Mouse (Mus musculus): ENCODE data around the gene Tjp2. TPM values are rescaled to one million over a fixed set of nuclear protein-coding genes. Genes with fewer than 3 reads are reported as not detected.
A peak's percentile ranks its signal among the peaks of the same experiment; 100 is the strongest.

The Tjp2 gene
- polyA plus RNA-seq, 1 experiment = 2.4 TPM

- H3K27ac ChIP-seq (ENCODE audit: insufficient read depth, low read length) = peak overlapping the region; percentile 41; the same call in 1 of the 2 replicates
- WGBS = under 1% methylated on average over 102 of the region's 103 CpGs
Measured at GRCm38 (mm10) chr19:24173608-24174523, 51.0 kb downstream of the Tjp2 start.

GRCm38 (mm10) chr19:24173020-24173419 lies 51.8 kb downstream of the Tjp2 start:
- TF ChIP-seq POLR2A (IDR thresholded peaks at IDR 0.05; ENCODE audit: low read depth, low read length) (no peak), CTCF (IDR thresholded peaks at IDR 0.05; ENCODE audit: extremely low read depth, insufficient read depth, insufficient read length, insufficient replicate concordance) (no peak)
- Histone ChIP-seq H3K36me3 (ENCODE audit: control insufficient read depth, insufficient read depth, low read length) (no peaks in the 10 kb centered on the region), H3K27me3 (ENCODE audit: control insufficient read depth, insufficient read depth, low read length) (peaks cover 6% of the 10 kb centered on the region), H3K27ac (ENCODE audit: insufficient read depth, low read length) (no peak overlapping the region), H3K4me1 (ENCODE audit: control insufficient read depth, insufficient read depth, insufficient read length) (peaks cover 9% of the 10 kb centered on the region; the same call in 1 of the 2 replicates), H3K4me3 (ENCODE audit: extremely low read depth, insufficient read depth, insufficient read length) (no peak overlapping the region)
- WGBS = 69% methylated on average over 6 of the region's 6 CpGs
- no peak for DNase-seq (ENCODE audit: low read depth in 1 of 2, low spot score in 2 of 2)

More at GRCm38 (mm10) chr19:24173608-24174523, 51.0 kb downstream of the Tjp2 start:
- H3K4me1 ChIP-seq (ENCODE audit: control insufficient read depth, insufficient read depth, insufficient read length) = peaks cover 9% of the 10 kb centered on the region; the same call in 1 of the 2 replicates
- DNase-seq (ENCODE audit: low read depth in 1 of 2, low spot score in 2 of 2) = peak in 1 of 2 experiments; percentile 63
- peak overlapping the region; percentile 59 for H3K4me3 ChIP-seq (ENCODE audit: extremely low read depth, insufficient read depth, insufficient read length)
- TF ChIP-seq CTCF (IDR thresholded peaks at IDR 0.05; ENCODE audit: extremely low read depth, insufficient read depth, insufficient read length, insufficient replicate concordance) (no peak), POLR2A (IDR thresholded peaks at IDR 0.05; ENCODE audit: low read depth, low read length) (no peak)
- H3K27me3 ChIP-seq (ENCODE audit: control insufficient read depth, insufficient read depth, low read length) = peaks cover 6% of the 10 kb centered on the region
- no peaks in the 10 kb centered on the region for H3K36me3 ChIP-seq (ENCODE audit: control insufficient read depth, insufficient read depth, low read length)

- DNase-seq (ENCODE audit: low read depth in 1 of 2, low spot score in 2 of 2) = no peak
- H3K36me3 ChIP-seq (ENCODE audit: control insufficient read depth, insufficient read depth, low read length) = no peaks in the 10 kb centered on the region
- no peak for TF ChIP-seq CTCF (IDR thresholded peaks at IDR 0.05; ENCODE audit: extremely low read depth, insufficient read depth, insufficient read length, insufficient replicate concordance)
- TF ChIP-seq POLR2A (IDR thresholded peaks at IDR 0.05; ENCODE audit: low read depth, low read length) = no peak
- H3K27ac ChIP-seq (ENCODE audit: insufficient read depth, low read length) = no peak overlapping the region
- no peak overlapping the region for H3K4me3 ChIP-seq (ENCODE audit: extremely low read depth, insufficient read depth, insufficient read length)
- H3K4me1 ChIP-seq (ENCODE audit: control insufficient read depth, insufficient read depth, insufficient read length) = peaks cover 2% of the 10 kb centered on the region; the same call in 1 of the 2 replicates
- no peaks in the 10 kb centered on the region for H3K27me3 ChIP-seq (ENCODE audit: control insufficient read depth, insufficient read depth, low read length)
- WGBS = 90% methylated on average over 10 of the region's 10 CpGs
Measured at GRCm38 (mm10) chr19:24168531-24168930, 56.3 kb downstream of the Tjp2 start.

- TF ChIP-seq CTCF (IDR thresholded peaks at IDR 0.05; ENCODE audit: extremely low read depth, insufficient read depth, insufficient read length, insufficient replicate concordance) (no peak), POLR2A (IDR thresholded peaks at IDR 0.05; ENCODE audit: low read depth, low read length) (0 out of 2 replicates have a peak, but pooled peaks have one; percentile 8)
- Histone ChIP-seq H3K27ac (ENCODE audit: insufficient read depth, low read length) (peak overlapping the region; percentile 72), H3K36me3 (ENCODE audit: control insufficient read depth, insufficient read depth, low read length) (no peaks in the 10 kb centered on the region), H3K4me3 (ENCODE audit: extremely low read depth, insufficient read depth, insufficient read length) (peak overlapping the region; percentile 55), H3K27me3 (ENCODE audit: control insufficient read depth, insufficient read depth, low read length) (no peaks in the 10 kb centered on the region), H3K4me1 (ENCODE audit: control insufficient read depth, insufficient read depth, insufficient read length) (peaks cover 2% of the 10 kb centered on the region; the same call in 1 of the 2 replicates)
- peak; percentile 43 to 62 for DNase-seq (ENCODE audit: low read depth in 1 of 2, low spot score in 2 of 2)
- 2% methylated on average over 17 of the region's 17 CpGs for WGBS
Measured at GRCm38 (mm10) chr19:24166516-24167091, 58.2 kb downstream of the Tjp2 start.

GRCm38 (mm10) chr19:24163974-24164373 lies 60.9 kb downstream of the Tjp2 start:
- Histone ChIP-seq H3K27me3 (ENCODE audit: control insufficient read depth, insufficient read depth, low read length) (no peaks in the 10 kb centered on the region), H3K4me3 (ENCODE audit: extremely low read depth, insufficient read depth, insufficient read length) (peak overlapping the region; percentile 18; the same call in 1 of the 2 replicates), H3K36me3 (ENCODE audit: control insufficient read depth, insufficient read depth, low read length) (no peaks in the 10 kb centered on the region), H3K4me1 (ENCODE audit: control insufficient read depth, insufficient read depth, insufficient read length) (peaks cover 2% of the 10 kb centered on the region; the same call in 1 of the 2 replicates), H3K27ac (ENCODE audit: insufficient read depth, low read length) (no peak overlapping the region)
- DNase-seq (ENCODE audit: low read depth in 1 of 2, low spot score in 2 of 2) = no peak
- no peak for TF ChIP-seq POLR2A (IDR thresholded peaks at IDR 0.05; ENCODE audit: low read depth, low read length)
- no peak for TF ChIP-seq CTCF (IDR thresholded peaks at IDR 0.05; ENCODE audit: extremely low read depth, insufficient read depth, insufficient read length, insufficient replicate concordance)
- 11% methylated on average over 4 of the region's 4 CpGs for WGBS

- Histone ChIP-seq H3K36me3 (ENCODE audit: control insufficient read depth, insufficient read depth, low read length) (no peaks in the 10 kb centered on the region), H3K27ac (ENCODE audit: insufficient read depth, low read length) (no peak overlapping the region), H3K4me1 (ENCODE audit: control insufficient read depth, insufficient read depth, insufficient read length) (no peaks in the 10 kb centered on the region), H3K27me3 (ENCODE audit: control insufficient read depth, insufficient read depth, low read length) (no peaks in the 10 kb centered on the region), H3K4me3 (ENCODE audit: extremely low read depth, insufficient read depth, insufficient read length) (no peak overlapping the region)
- no peak for TF ChIP-seq POLR2A (IDR thresholded peaks at IDR 0.05; ENCODE audit: low read depth, low read length)
- no peak for TF ChIP-seq CTCF (IDR thresholded peaks at IDR 0.05; ENCODE audit: extremely low read depth, insufficient read depth, insufficient read length, insufficient replicate concordance)
- 93% methylated on average over 8 of the region's 8 CpGs for WGBS
- no peak for DNase-seq (ENCODE audit: low read depth in 1 of 2, low spot score in 2 of 2)
Measured at GRCm38 (mm10) chr19:24160460-24160859, 64.4 kb downstream of the Tjp2 start.

Measured in spleen, adult 2 months (tissue).